ENCODE assay signal across 8 mouse cellular contexts in the genomic region with DNA sequence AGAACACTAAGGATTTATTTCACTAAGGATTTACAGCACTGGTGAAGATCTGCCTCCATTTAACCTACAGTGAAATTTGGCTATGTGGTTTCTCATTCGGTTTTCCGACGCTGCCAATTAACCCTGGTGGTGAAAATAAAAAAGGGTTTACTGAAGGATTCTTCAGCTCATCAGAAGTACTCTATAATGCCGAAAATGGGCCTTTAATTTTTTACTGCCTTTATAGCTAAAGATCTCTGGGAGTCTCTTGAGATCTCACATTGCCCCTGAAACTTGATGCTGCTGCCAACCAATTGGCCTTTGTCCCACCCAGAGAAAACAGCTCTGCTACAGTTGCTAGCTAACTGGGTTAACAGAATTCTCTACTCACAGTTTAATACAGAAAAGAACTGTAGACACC. TPM values are rescaled to one million over a fixed set of nuclear protein-coding genes. Genes with fewer than 3 reads are reported as not detected.
DNase-seq lines count a peak whose midpoint lies in the region; ATAC-seq and TF ChIP-seq lines count a peak whose summit lies in the region.

No protein-coding gene starts in this region.

- peaks cover 25% of the 10 kb centered on the region for H3K36me3 ChIP-seq in heart, embryonic 14.5 days (ENCODE audit: control insufficient read depth, insufficient read depth, low read length)
- peaks cover 24% of the 10 kb centered on the region for H3K36me3 ChIP-seq in heart, postnatal 0 days (replicated peaks; ENCODE audit: control insufficient read depth, insufficient read depth, low read length)
- H3K36me3 ChIP-seq in limb, embryonic 13.5 days, result peaks cover 24% of the 10 kb centered on the region

- H3K4me2 ChIP-seq in heart, embryonic 14.5 days (ENCODE audit: low read length), result peak overlapping the region; percentile 71
- H3K4me2 ChIP-seq in heart, postnatal 0 days (ENCODE audit: low read depth, low read length), result peak overlapping the region; percentile 59
- H3K4me2 ChIP-seq in limb, embryonic 13.5 days (replicated peaks), result peak overlapping the region; percentile 59

- no peak for TF ChIP-seq POLR2A in bone marrow, adult 2 months (IDR thresholded peaks at IDR 0.05; ENCODE audit: borderline replicate concordance, control insufficient read depth, low read depth, low read length)

- H3K9me3 ChIP-seq in heart, embryonic 14.5 days (ENCODE audit: control insufficient read depth, low read length), result no peaks in the 10 kb centered on the region
- H3K9me3 ChIP-seq in heart, postnatal 0 days (replicated peaks; ENCODE audit: control insufficient read depth, low read length), result no peaks in the 10 kb centered on the region
- H3K9me3 ChIP-seq in limb, embryonic 13.5 days, result no peaks in the 10 kb centered on the region

- H3K9ac ChIP-seq in heart, embryonic 14.5 days (ENCODE audit: low read length), result peak overlapping the region; percentile 98
- H3K9ac ChIP-seq in heart, postnatal 0 days (replicated peaks; ENCODE audit: low read depth, low read length), result peak overlapping the region; percentile 100
- H3K9ac ChIP-seq in limb, embryonic 13.5 days, result peak overlapping the region; percentile 52

- no peak for ATAC-seq in heart, embryonic 14.5 days (ENCODE audit: insufficient number of reproducible peaks, insufficient read depth, low FRiP score, low read depth)
- no peak for ATAC-seq in heart, postnatal 0 days (ENCODE audit: insufficient read depth, low read depth)
- no peak for ATAC-seq in limb, embryonic 13.5 days (ENCODE audit: low FRiP score, low read depth)

- peaks cover 3 to 24% of the 10 kb centered on the region in 2 experiments for H3K4me1 ChIP-seq in heart, embryonic 14.5 days (ENCODE audit: control insufficient read depth in 2 of 2, insufficient read depth in 2 of 2, low read length in 2 of 2)
- no peaks in the 10 kb centered on the region; the same call in none of the 2 replicates for H3K4me1 ChIP-seq in bone marrow, adult 2 months (ENCODE audit: control insufficient read depth, insufficient read depth, low read length)
- peaks cover 17% of the 10 kb centered on the region for H3K4me1 ChIP-seq in heart, postnatal 0 days (ENCODE audit: control insufficient read depth, insufficient read depth)
- peaks cover 24% of the 10 kb centered on the region for H3K4me1 ChIP-seq in limb, embryonic 13.5 days

- H3K27ac ChIP-seq in heart, embryonic 14.5 days (replicated peaks in 1 of 2; ENCODE audit: control insufficient read depth in 1 of 2, insufficient read depth in 1 of 2, low read depth in 2 of 2, low read length in 2 of 2), result peak overlapping the region; percentile 94 to 100
- peak overlapping the region; percentile 100; the same call in 1 of the 2 replicates for H3K27ac ChIP-seq in bone marrow, adult 2 months (ENCODE audit: control insufficient read depth, insufficient read depth, low read depth, low read length, poor library complexity)
- H3K27ac ChIP-seq in heart, postnatal 0 days (ENCODE audit: low read depth), result peak overlapping the region; percentile 100
- peak overlapping the region; percentile 100 for H3K27ac ChIP-seq in limb, embryonic 13.5 days

- no peak for DNase-seq in heart, adult 9 months (ENCODE audit: low spot score in 2 of 2)
- no peak for DNase-seq in heart, postnatal 0 days (ENCODE audit: low spot score)
- DNase-seq in spleen, postnatal 14 days (ENCODE audit: low spot score in 2 of 2), result no peak
- no peak for DNase-seq in adrenal gland, postnatal 14 days
- no peak for DNase-seq in urinary bladder, postnatal 36 days (ENCODE audit: low spot score in 2 of 2)

- peak; percentile 11; the same call in 1 of the 2 replicates for TF ChIP-seq EP300 in heart, postnatal 0 days (IDR thresholded peaks at IDR 0.05; ENCODE audit: low read depth)

- H3K27me3 ChIP-seq in heart, embryonic 14.5 days (ENCODE audit: control insufficient read depth, insufficient read depth, low read length), result no peaks in the 10 kb centered on the region
- no peaks in the 10 kb centered on the region for H3K27me3 ChIP-seq in heart, postnatal 0 days (ENCODE audit: control insufficient read depth, insufficient read depth, low read length)
- H3K27me3 ChIP-seq in limb, embryonic 13.5 days, result no peaks in the 10 kb centered on the region

- no peak for TF ChIP-seq CTCF in bone marrow, adult 2 months (IDR thresholded peaks at IDR 0.05; ENCODE audit: control insufficient read depth, insufficient read depth, low read length)
- TF ChIP-seq CTCF in heart, postnatal 0 days (IDR thresholded peaks at IDR 0.05; ENCODE audit: low read depth), result peak; percentile 13; the same call in 1 of the 2 replicates

- WGBS in heart, embryonic 14.5 days, result 2% methylated on average over 4 of the region's 4 CpGs
- WGBS in bone marrow, adult 2 months, result under 1% methylated on average over 4 of the region's 4 CpGs
- 2% methylated on average over 4 of the region's 4 CpGs for WGBS in heart, postnatal 0 days
- WGBS in limb, embryonic 13.5 days, result 0% methylated on average over 4 of the region's 4 CpGs

- H3K4me3 ChIP-seq in heart, embryonic 14.5 days (ENCODE audit: control insufficient read depth in 1 of 2, insufficient read depth in 1 of 2, low read depth in 1 of 2, low read length in 2 of 2), result peak overlapping the region; percentile 32 to 89
- H3K4me3 ChIP-seq in bone marrow, adult 2 months (replicated peaks; ENCODE audit: control insufficient read depth, low read depth, low read length), result peak overlapping the region; percentile 59
- peak overlapping the region; percentile 91 for H3K4me3 ChIP-seq in heart, postnatal 0 days (ENCODE audit: low read depth, low read length)
- H3K4me3 ChIP-seq in limb, embryonic 13.5 days, result peak overlapping the region; percentile 83

RNA-seq across cellular contexts. Expression of gene Srsf12, which starts 40.1 kb away (rescaled TPM):
- polyA plus RNA-seq in heart, embryonic 14.5 days (2014; fragmentation: Nextera tagmentation; extraction: Ambion mirVana), result 1.2 and 2.3 TPM in 2 replicates
- 0.85 TPM in 1 of 2 replicates, not detected in the other for polyA plus RNA-seq in bone marrow, adult 2 months (2011; ENCODE audit: insufficient read depth, insufficient read length, low replicate concordance, missing spikeins)
- 0.19 TPM in 1 of 2 replicates, not detected in the other for total RNA-seq in heart, postnatal 0 days (2014; rRNA removed; ENCODE audit: low replicate concordance)
- 0.38 and 0.48 TPM in 2 replicates for polyA plus RNA-seq in heart, postnatal 0 days (2015; fragmentation: Nextera tagmentation; extraction: Ambion mirVana)
- 19.6 and 19.8 TPM in 2 replicates for polyA plus RNA-seq in limb, embryonic 13.5 days (2015; fragmentation: Nextera tagmentation; extraction: Ambion mirVana)
- total RNA-seq in adrenal gland, postnatal 14 days (2021), result 1.6 and 2.0 TPM in 2 replicates

RNA-seq across cellular contexts. Expression of gene Pnrc1, which starts 41.0 kb away (rescaled TPM):
- 101 and 119 TPM in 2 replicates for polyA plus RNA-seq in heart, embryonic 14.5 days (2014; fragmentation: Nextera tagmentation; extraction: Ambion mirVana)
- 19.5 and 27.9 TPM in 2 replicates for polyA plus RNA-seq in bone marrow, adult 2 months (2011; ENCODE audit: insufficient read depth, insufficient read length, low replicate concordance, missing spikeins)
- total RNA-seq in heart, postnatal 0 days (2014; rRNA removed; ENCODE audit: low replicate concordance), result 90.0 and 127 TPM in 2 replicates
- 61.8 and 80.8 TPM in 2 replicates for polyA plus RNA-seq in heart, postnatal 0 days (2015; fragmentation: Nextera tagmentation; extraction: Ambion mirVana)
- 97.7 and 98.0 TPM in 2 replicates for polyA plus RNA-seq in limb, embryonic 13.5 days (2015; fragmentation: Nextera tagmentation; extraction: Ambion mirVana)
- 192 and 224 TPM in 2 replicates for total RNA-seq in adrenal gland, postnatal 14 days (2021)

RNA-seq across cellular contexts. Expression of gene Pm20d2, which starts 59.4 kb away (rescaled TPM):
- 2.5 TPM in 2 replicates for polyA plus RNA-seq in heart, embryonic 14.5 days (2014; fragmentation: Nextera tagmentation; extraction: Ambion mirVana)
- 1.2 and 2.8 TPM in 2 replicates for polyA plus RNA-seq in bone marrow, adult 2 months (2011; ENCODE audit: insufficient read depth, insufficient read length, low replicate concordance, missing spikeins)
- 10.3 and 11.1 TPM in 2 replicates for total RNA-seq in heart, postnatal 0 days (2014; rRNA removed; ENCODE audit: low replicate concordance)
- polyA plus RNA-seq in heart, postnatal 0 days (2015; fragmentation: Nextera tagmentation; extraction: Ambion mirVana), result 2.8 and 4.4 TPM in 2 replicates
- 0.88 and 1.5 TPM in 2 replicates for polyA plus RNA-seq in limb, embryonic 13.5 days (2015; fragmentation: Nextera tagmentation; extraction: Ambion mirVana)
- 34.2 and 39.1 TPM in 2 replicates for total RNA-seq in adrenal gland, postnatal 14 days (2021)
